Mouse (Mus musculus) ES-E14 (cell line): ENCODE data around the gene Serpinb1b. TPM values are rescaled to one million over a fixed set of nuclear protein-coding genes. Genes with fewer than 3 reads are reported as not detected.
"Not testable (repeated sequence)": the region's sequence is repeated elsewhere in the genome, so short reads cannot be mapped to it uniquely, and the experiment has no call there.

Experiments used
- DNase-seq: peaks from one replicate; pipeline ENCODE4 v3.0.0-alpha.2; 2013; ENCODE audit warnings: low read depth, low spot score
- H3K27ac ChIP-seq: 2 replicates; pipeline ENCODE4 v1.5.1; 2012; ENCODE audit warnings: low read depth, mild to moderate bottlenecking, low read length, moderate library complexity, mixed read lengths; ENCODE audit not compliant: poor library complexity, insufficient read depth, severe bottlenecking
- H3K36me3 ChIP-seq: 2 replicates; pipeline ENCODE4 v1.6.1; 2012; ENCODE audit warnings: mild to moderate bottlenecking, low read length, moderate library complexity, mixed read lengths; ENCODE audit not compliant: control insufficient read depth, poor library complexity, insufficient read depth, severe bottlenecking
- H3K4me1 ChIP-seq, 2 experiments: fragments of 150-350 bp in 1 of 2; sonication (generic) in 1 of 2; 2 replicates each; pipeline ENCODE4 v1.6.1; 2012; ENCODE audit warnings: low read length in 2 of 2, mild to moderate bottlenecking in 1 of 2, mixed read lengths in 1 of 2; ENCODE audit not compliant: control insufficient read depth in 2 of 2, insufficient read depth in 2 of 2, poor library complexity in 1 of 2
- H3K4me3 ChIP-seq, 2 experiments: fragments of 150-350 bp in 1 of 2; sonication (generic) in 1 of 2; 2 replicates each; pipeline ENCODE4 v1.5.1; 2012; ENCODE audit warnings: low read length in 2 of 2, low read depth in 1 of 2, mild to moderate bottlenecking in 1 of 2, mixed read lengths in 1 of 2; ENCODE audit not compliant: insufficient read depth in 1 of 2, poor library complexity in 1 of 2, severe bottlenecking in 1 of 2
- H3K9ac ChIP-seq: 2 replicates; pipeline ENCODE4 v1.6.1; 2012; ENCODE audit warnings: low read depth, mild to moderate bottlenecking, low read length, mixed read lengths; ENCODE audit not compliant: poor library complexity, insufficient read depth, severe bottlenecking
- H3K9me3 ChIP-seq: fragments of 150-350 bp; sonication (generic); 2 replicates; pipeline ENCODE4 v1.6.1; 2012; ENCODE audit warnings: low read depth, mild to moderate bottlenecking, low read length; ENCODE audit not compliant: control insufficient read depth, insufficient read depth
- CHD2 ChIP-seq: IDR thresholded peaks from 2 replicates; pipeline ENCODE4 v1.6.1; 2014; ENCODE audit warnings: mild to moderate bottlenecking, low read depth, low read length, inconsistent platforms
- HCFC1 ChIP-seq: IDR thresholded peaks from 2 replicates; pipeline ENCODE4 v1.6.1; 2012; ENCODE audit warnings: low read length, inconsistent platforms, borderline replicate concordance; ENCODE audit not compliant: insufficient read depth
- MAFK ChIP-seq: IDR thresholded peaks from 2 replicates; pipeline ENCODE4 v1.6.1; 2014; ENCODE audit warnings: mild to moderate bottlenecking, low read depth, low read length, inconsistent platforms; ENCODE audit not compliant: insufficient read depth
- ZC3H11A ChIP-seq: IDR thresholded peaks from 2 replicates; pipeline ENCODE4 v1.6.1; 2012; ENCODE audit warnings: low read depth, mild to moderate bottlenecking, inconsistent platforms, low read length, borderline replicate concordance
- ZNF384 ChIP-seq: IDR thresholded peaks from 2 replicates; pipeline ENCODE4 v1.6.1; 2012; ENCODE audit warnings: low read depth, low read length, inconsistent platforms
- in situ Hi-C, 2 experiments: fragments of 600-800 bp; cut with MboI; formaldehyde crosslinking; loops; one replicate each; pipeline ENCODE4 v1.15.1; 2025; ENCODE audit warnings: low sequenced_read_pairs in 2 of 2, inconsistent platforms in 1 of 2; ENCODE audit not compliant: unreplicated experiment in 2 of 2
- total RNA-seq: library from RNA; depleted of rRNA; stranded (reverse); fragments of 300-350 nt; gene quantifications from 2 replicates; pipeline ENCODE4 v1.2.3, GENCODE M21; 2012; rRNA removed

The Serpinb1b gene
- 0.11 and 0.22 TPM in 2 replicates for total RNA-seq

GRCm38 (mm10) chr13:33078056-33078705, at the start of gene Serpinb1b:
TSS of gene Serpinb1b (plus strand) at chr13:33078575.
- no peak within 1 kb of the TSS for H3K9ac ChIP-seq
- H3K27ac ChIP-seq, result no peak within 1 kb of the TSS
- H3K9me3 ChIP-seq, result no peaks in the 10 kb centered on the region; the same call in 1 of the 2 replicates
- DNase-seq, result no peak
- H3K4me3 ChIP-seq, result no peak within 1 kb of the TSS
- H3K36me3 ChIP-seq, result no peaks in the 10 kb centered on the region
- no peaks in the 10 kb centered on the region for H3K4me1 ChIP-seq
- in situ Hi-C loops, result loop anchor here in 1 of 2 experiments (10.0 kb wide), 1 partner anchor 173 kb away; no protein-coding TSS in a partner anchor
- TF ChIP-seq MAFK (no peak), ZC3H11A (no peak), CHD2 (no peak), ZNF384 (no peak), HCFC1 (no peak)

GRCm38 (mm10) chr13:33029478-33029877, 48.9 kb upstream of the Serpinb1b start:
- DNase-seq, H3K9ac ChIP-seq, in situ Hi-C loops, H3K36me3 ChIP-seq, H3K9me3 ChIP-seq, H3K27ac ChIP-seq, H3K4me3 ChIP-seq: not testable (repeated sequence)
- H3K4me1 ChIP-seq, result peaks cover 7 to 12% of the 10 kb centered on the region in 2 experiments; a peak in 3 of 4 replicates

- no peaks in the 10 kb centered on the region for H3K36me3 ChIP-seq
- H3K27ac ChIP-seq, result no peak overlapping the region
- DNase-seq, result no peak
- no peak overlapping the region for H3K9ac ChIP-seq
- TF ChIP-seq ZC3H11A (no peak), MAFK (no peak), ZNF384 (no peak)
- no peaks in the 10 kb centered on the region for H3K9me3 ChIP-seq
- no peak overlapping the region for H3K4me3 ChIP-seq
- in situ Hi-C loops, result no loop called here
- peaks cover 7 to 12% of the 10 kb centered on the region in 2 experiments; a peak in 3 of 4 replicates for H3K4me1 ChIP-seq
Observed at GRCm38 (mm10) chr13:33030281-33030680, 48.1 kb upstream of the Serpinb1b start.

GRCm38 (mm10) chr13:33035506-33035905, 42.9 kb upstream of the Serpinb1b start:
- no peak for DNase-seq
- Histone ChIP-seq H3K9me3 (no peaks in the 10 kb centered on the region), H3K9ac (no peak overlapping the region), H3K4me1 (no peaks in the 10 kb centered on the region), H3K27ac (no peak overlapping the region), H3K4me3 (no peak overlapping the region), H3K36me3 (no peaks in the 10 kb centered on the region)
- in situ Hi-C loops, result no loop called here
- TF ChIP-seq HCFC1, result no peak
- TF ChIP-seq CHD2, result no peak
- TF ChIP-seq MAFK, result no peak
- no peak for TF ChIP-seq ZNF384
- no peak for TF ChIP-seq ZC3H11A

GRCm38 (mm10) chr13:33043542-33043941, 34.8 kb upstream of the Serpinb1b start:
- no peak for DNase-seq
- Histone ChIP-seq H3K9me3 (no peaks in the 10 kb centered on the region), H3K27ac (no peak overlapping the region), H3K9ac (no peak overlapping the region), H3K4me3 (no peak overlapping the region), H3K36me3 (no peaks in the 10 kb centered on the region; the same call in 1 of the 2 replicates), H3K4me1 (no peaks in the 10 kb centered on the region)
- in situ Hi-C loops, result no loop called here
- TF ChIP-seq CHD2 (no peak), ZNF384 (no peak), MAFK (no peak), HCFC1 (no peak), ZC3H11A (no peak)
